Mouse (Mus musculus): Measurements from ENCODE around the gene Tollip. TPM values are rescaled to one million over a fixed set of nuclear protein-coding genes. Genes with fewer than 3 reads are reported as not detected.

Tollip gene
- polyA plus RNA-seq, 1 experiment: 43.8 TPM

DNA sequence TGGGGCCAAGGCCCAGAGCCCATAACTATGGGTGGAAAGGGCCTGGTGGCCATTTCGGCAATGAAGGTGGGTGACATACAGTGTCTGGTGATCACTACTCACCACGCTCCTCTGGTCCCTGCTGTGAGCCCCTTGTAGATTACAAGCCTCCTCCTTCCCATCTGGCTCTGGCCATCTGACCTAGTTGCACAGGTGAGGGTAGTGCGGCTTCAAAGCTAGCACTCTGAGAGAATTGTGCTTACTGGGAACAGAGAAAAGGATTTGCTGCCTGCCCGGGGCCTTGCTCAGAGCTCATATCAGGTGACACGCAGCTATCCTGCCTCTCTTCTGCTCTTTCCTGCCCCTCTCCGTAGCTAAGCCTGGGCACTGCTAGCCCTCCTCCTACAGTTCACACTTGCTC is 35.3 kb upstream of the Tollip start:
- no peak overlapping the region for H3K4me3 ChIP-seq (ENCODE audit: insufficient read depth, low read length)
- TF ChIP-seq CTCF (IDR thresholded peaks at IDR 0.05; ENCODE audit: borderline replicate concordance, insufficient read depth, low read length): no peak
- TF ChIP-seq POLR2A (IDR thresholded peaks at IDR 0.05; ENCODE audit: low read depth, low read length): no peak
- H3K4me1 ChIP-seq (ENCODE audit: control insufficient read depth, insufficient read depth, low read length): no peaks in the 10 kb centered on the region
- no peak overlapping the region for H3K27ac ChIP-seq (ENCODE audit: insufficient read depth, low read length)

DNA sequence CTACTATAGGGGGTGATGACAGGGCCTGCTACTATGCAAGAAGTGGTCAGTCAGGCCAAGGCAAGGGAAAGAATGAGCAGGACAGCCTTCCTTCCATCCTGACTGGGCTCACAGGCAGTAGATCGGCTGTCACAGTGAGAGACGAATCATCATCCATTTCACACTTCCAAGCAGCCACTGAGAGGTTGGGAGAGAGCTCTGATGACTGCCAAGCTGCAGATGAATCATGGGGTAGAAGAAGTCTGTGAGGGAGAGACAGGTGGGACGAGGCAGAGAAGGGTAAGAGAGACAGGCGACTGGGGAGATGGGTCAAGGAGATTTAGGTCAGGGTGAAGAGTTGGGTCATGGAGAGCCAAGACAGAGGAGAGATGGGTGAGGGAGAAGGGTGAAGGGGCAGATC is 34.6 kb upstream of the Tollip start:
- TF ChIP-seq CTCF (IDR thresholded peaks at IDR 0.05; ENCODE audit: borderline replicate concordance, insufficient read depth, low read length): no peak
- TF ChIP-seq POLR2A (IDR thresholded peaks at IDR 0.05; ENCODE audit: low read depth, low read length): no peak
- Histone ChIP-seq H3K4me3 (ENCODE audit: insufficient read depth, low read length) (no peak overlapping the region), H3K4me1 (ENCODE audit: control insufficient read depth, insufficient read depth, low read length) (no peaks in the 10 kb centered on the region), H3K27ac (ENCODE audit: insufficient read depth, low read length) (no peak overlapping the region)

DNA sequence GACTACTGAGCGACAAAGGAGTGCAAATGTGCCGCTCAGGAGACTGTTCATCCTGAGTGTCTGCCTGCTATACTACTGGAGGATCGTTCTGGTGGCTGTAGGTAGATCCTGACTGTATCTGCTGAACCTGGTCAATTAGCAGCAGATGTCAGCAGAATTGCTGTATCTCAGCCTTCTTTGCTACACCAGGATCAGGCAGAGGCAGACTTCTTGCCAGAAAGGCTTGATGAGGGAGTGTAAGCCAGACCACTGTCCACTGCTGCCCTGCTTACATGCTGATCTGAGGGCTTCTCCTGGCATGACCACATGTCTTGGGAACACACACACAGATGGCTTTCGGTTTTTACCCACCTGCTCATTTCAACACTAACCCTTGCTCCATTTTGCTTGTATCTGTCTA is 33.5 kb upstream of the Tollip start:
- Histone ChIP-seq H3K4me1 (ENCODE audit: control insufficient read depth, insufficient read depth, low read length) (no peaks in the 10 kb centered on the region), H3K27ac (ENCODE audit: insufficient read depth, low read length) (no peak overlapping the region), H3K4me3 (ENCODE audit: insufficient read depth, low read length) (no peak overlapping the region)
- TF ChIP-seq POLR2A (IDR thresholded peaks at IDR 0.05; ENCODE audit: low read depth, low read length): no peak
- no peak for TF ChIP-seq CTCF (IDR thresholded peaks at IDR 0.05; ENCODE audit: borderline replicate concordance, insufficient read depth, low read length)

DNA sequence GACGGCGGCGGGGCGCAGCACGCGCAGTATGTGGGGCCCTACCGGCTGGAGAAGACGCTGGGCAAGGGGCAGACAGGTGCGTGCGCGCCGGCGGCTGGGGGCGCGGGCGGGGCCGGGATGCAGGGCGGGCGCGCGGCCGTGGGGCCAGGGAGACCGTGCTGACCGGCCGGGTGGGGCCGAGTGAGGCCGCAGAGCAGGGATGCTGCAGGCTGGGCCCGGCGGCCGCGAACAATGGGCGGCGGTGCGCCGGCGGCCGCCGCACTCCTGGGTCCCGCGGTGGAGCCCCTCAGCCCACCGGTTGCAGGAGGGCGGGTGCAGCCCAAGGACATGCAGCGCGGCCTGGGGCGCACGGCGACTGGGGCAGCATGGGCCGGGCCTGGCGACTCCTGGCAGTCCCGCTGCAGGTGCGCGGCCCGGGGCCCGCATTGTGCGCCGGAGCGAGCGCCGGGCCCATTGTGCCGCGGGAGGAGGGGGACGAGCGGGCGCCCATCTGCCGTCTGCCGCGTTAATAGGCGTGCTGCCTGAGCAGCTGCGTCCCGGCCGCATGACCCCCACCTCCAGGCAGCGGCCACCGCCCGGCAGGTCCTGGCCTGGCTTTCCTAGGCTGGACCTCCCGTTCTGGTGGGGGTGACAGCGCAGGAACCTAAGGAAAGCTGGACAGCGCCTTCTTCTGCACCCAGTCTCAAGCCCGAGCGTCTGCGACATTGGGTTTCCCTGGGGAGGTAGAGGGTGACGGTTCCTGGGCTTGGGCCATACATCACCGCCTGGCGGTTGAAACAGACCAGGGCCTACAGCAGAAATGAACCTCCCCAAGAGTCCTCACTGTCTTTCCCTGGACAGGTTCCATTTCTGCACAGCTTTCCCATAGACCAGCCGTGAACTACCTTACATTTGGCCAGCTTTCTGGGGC is 32.1 kb upstream of the Tollip start:
- Histone ChIP-seq H3K4me1 (ENCODE audit: control insufficient read depth, insufficient read depth, low read length) (no peaks in the 10 kb centered on the region), H3K27ac (ENCODE audit: insufficient read depth, low read length) (no peak overlapping the region), H3K4me3 (ENCODE audit: insufficient read depth, low read length) (no peak overlapping the region)
- TF ChIP-seq POLR2A (IDR thresholded peaks at IDR 0.05; ENCODE audit: low read depth, low read length) (no peak), CTCF (IDR thresholded peaks at IDR 0.05; ENCODE audit: borderline replicate concordance, insufficient read depth, low read length) (no peak)

DNA sequence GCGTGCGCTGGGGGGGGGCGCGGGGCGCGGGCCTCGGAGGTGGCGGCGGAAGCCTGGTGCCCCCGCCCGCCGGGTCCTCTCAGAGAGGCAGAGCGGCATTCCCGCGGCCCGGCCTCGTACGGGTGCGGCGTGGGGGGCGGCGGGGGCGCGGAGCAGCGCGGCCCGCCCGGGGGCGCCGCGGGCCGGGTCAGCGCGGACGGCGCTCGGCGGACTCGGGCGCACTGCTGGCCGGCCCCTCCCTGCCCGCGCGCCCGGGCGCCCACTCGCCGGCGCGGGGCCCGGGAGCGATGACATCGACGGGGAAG is 31.4 kb upstream of the Tollip start:
- Histone ChIP-seq H3K4me3 (ENCODE audit: insufficient read depth, low read length) (no peak overlapping the region), H3K4me1 (ENCODE audit: control insufficient read depth, insufficient read depth, low read length) (no peaks in the 10 kb centered on the region), H3K27ac (ENCODE audit: insufficient read depth, low read length) (no peak overlapping the region)
- no peak for TF ChIP-seq CTCF (IDR thresholded peaks at IDR 0.05; ENCODE audit: borderline replicate concordance, insufficient read depth, low read length)
- TF ChIP-seq POLR2A (IDR thresholded peaks at IDR 0.05; ENCODE audit: low read depth, low read length): no peak

DNA sequence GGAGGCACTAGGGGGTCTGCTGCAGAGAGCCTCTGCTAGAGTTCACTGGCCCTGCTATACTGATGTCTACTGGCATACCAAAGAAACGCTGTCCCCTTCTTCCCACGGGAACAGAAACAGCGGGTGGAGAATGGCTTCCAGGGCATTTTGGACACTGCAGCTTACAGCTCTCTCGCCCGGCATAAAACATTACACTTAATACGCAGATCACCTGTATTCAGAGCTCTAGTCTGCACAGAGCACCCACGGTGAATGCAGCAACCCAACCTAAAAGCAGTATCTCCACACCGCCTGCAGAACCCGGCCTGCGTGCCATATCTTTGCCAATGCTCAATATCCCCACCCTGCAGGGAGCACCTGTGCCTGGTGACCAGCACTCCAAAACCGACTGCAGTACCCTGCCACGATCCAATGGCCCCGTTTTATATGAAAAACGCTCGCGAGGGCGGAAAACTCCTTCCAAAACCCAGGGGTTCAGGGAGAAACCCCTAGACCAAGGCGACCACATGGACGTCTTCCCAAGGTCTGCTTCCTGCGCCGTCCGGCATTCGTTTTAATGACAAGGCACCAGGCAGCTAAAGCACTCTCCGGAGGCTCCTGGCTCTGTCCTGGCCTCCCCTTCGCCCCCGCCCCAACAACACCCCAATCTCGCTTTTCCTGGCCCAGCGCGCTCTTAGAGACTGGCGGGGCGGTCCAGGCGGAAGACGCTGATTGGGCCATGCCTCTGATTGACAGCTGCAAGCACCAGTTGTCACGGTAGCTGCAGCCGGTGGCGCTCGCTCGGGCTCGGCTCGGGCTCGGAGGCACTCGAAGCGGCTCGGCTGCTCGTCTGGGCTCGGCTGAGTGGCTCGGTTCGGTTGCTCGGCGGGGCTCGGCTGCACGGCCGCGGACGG is 30.8 kb upstream of the Tollip start, which contains the start of gene Brsk2:
TSS of gene Brsk2 (plus strand) at position 846 of the 893 bp plus-strand sequence.
- H3K4me3 ChIP-seq (ENCODE audit: insufficient read depth, low read length): no peak within 1 kb of the TSS
- H3K4me1 ChIP-seq (ENCODE audit: control insufficient read depth, insufficient read depth, low read length): no peaks in the 10 kb centered on the region
- TF ChIP-seq POLR2A (IDR thresholded peaks at IDR 0.05; ENCODE audit: low read depth, low read length): no peak
- TF ChIP-seq CTCF (IDR thresholded peaks at IDR 0.05; ENCODE audit: borderline replicate concordance, insufficient read depth, low read length): no peak
- no peak within 1 kb of the TSS for H3K27ac ChIP-seq (ENCODE audit: insufficient read depth, low read length)

DNA sequence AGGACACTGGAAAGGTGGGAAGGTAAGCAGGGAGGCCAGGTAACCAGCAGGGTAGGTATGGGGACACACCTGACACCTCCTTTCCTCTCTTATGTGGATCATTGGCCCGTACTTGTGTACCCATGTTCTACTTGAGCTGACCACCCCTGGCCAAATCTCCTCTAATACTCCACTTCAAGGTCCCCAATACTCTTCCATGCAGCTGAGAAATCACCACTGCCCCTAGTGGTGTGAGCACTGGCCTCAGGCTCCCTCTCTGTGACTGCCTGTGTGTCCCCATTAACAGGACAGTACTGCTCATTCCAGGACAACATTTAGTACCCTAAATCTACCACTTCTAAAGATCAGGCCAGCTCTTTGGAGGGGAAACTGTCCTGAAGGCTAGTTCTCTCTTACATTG is 29.7 kb upstream of the Tollip start:
- TF ChIP-seq POLR2A (IDR thresholded peaks at IDR 0.05; ENCODE audit: low read depth, low read length) (no peak), CTCF (IDR thresholded peaks at IDR 0.05; ENCODE audit: borderline replicate concordance, insufficient read depth, low read length) (no peak)
- H3K4me3 ChIP-seq (ENCODE audit: insufficient read depth, low read length): no peak overlapping the region
- H3K4me1 ChIP-seq (ENCODE audit: control insufficient read depth, insufficient read depth, low read length): no peaks in the 10 kb centered on the region
- H3K27ac ChIP-seq (ENCODE audit: insufficient read depth, low read length): no peak overlapping the region

DNA sequence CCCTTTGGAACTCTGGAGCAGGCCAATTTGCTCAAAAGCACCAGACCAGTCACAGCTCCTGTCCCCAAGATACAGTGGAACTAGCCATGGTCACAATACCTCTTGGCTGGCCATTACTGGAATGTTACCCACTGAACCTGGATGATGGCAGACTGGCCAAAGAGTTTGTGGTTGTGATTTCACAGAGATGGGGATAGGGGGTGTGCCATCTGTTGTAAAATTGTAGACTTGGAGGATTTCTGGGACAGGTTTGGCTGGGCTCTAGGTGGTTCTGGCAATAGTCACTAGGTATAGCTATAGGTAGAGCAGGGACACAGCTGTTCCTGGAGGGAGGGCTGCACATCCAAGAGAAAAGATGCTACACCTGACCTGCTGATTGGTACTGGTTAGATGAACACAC is 29.2 kb upstream of the Tollip start:
- no peak for TF ChIP-seq CTCF (IDR thresholded peaks at IDR 0.05; ENCODE audit: borderline replicate concordance, insufficient read depth, low read length)
- TF ChIP-seq POLR2A (IDR thresholded peaks at IDR 0.05; ENCODE audit: low read depth, low read length): no peak
- Histone ChIP-seq H3K4me3 (ENCODE audit: insufficient read depth, low read length) (no peak overlapping the region), H3K27ac (ENCODE audit: insufficient read depth, low read length) (no peak overlapping the region), H3K4me1 (ENCODE audit: control insufficient read depth, insufficient read depth, low read length) (no peaks in the 10 kb centered on the region)

DNA sequence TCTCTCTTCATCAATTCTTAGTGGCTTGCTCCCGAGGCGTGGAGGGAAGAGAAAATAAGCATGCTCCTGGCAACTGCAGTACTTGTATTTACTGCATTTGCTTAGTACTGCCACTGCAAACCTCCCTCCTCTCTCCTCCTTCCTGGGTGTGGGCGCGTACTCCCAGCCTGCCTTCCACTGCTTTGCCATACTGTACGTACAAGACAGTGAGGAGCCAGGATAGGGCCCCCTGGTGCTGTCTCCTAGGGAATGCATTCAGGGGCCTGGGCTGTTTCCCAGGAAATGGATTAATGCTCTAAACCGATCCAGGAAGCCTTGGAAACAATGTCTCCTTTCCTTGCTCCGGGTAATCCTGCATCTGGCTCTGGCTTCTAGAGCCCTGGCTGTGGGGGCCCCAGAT is 27.6 kb upstream of the Tollip start:
- TF ChIP-seq POLR2A (IDR thresholded peaks at IDR 0.05; ENCODE audit: low read depth, low read length): no peak
- no peak for TF ChIP-seq CTCF (IDR thresholded peaks at IDR 0.05; ENCODE audit: borderline replicate concordance, insufficient read depth, low read length)

DNA sequence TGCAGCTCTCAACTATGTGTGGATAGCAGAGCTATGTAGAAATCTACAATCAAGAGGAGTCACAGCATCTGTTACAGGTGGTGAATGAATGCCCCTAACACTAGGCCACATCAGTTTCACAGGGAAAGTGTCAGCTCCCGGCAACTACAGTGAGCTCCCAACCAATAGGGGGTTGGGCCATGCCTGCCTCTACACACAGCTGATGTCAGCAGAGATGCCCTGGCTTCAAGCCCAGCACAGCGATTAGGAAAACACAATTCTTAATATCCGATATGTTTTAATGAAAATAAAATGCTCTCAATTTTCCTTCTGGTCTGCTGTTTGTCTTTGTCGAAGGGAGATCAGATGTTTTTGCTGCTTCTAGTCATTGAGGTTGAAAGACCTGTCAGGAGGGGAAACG is 25.1 kb upstream of the Tollip start:
- TF ChIP-seq CTCF (IDR thresholded peaks at IDR 0.05; ENCODE audit: borderline replicate concordance, insufficient read depth, low read length): no peak
- TF ChIP-seq POLR2A (IDR thresholded peaks at IDR 0.05; ENCODE audit: low read depth, low read length): no peak
- no peak overlapping the region for H3K4me3 ChIP-seq (ENCODE audit: insufficient read depth, low read length)

More for the DNA sequence above, 27.6 kb upstream of the Tollip start:
- no peak overlapping the region for H3K27ac ChIP-seq (ENCODE audit: insufficient read depth, low read length)
- H3K4me1 ChIP-seq (ENCODE audit: control insufficient read depth, insufficient read depth, low read length): no peaks in the 10 kb centered on the region
- H3K4me3 ChIP-seq (ENCODE audit: insufficient read depth, low read length): no peak overlapping the region

More for the DNA sequence above, 25.1 kb upstream of the Tollip start:
- no peaks in the 10 kb centered on the region for H3K4me1 ChIP-seq (ENCODE audit: control insufficient read depth, insufficient read depth, low read length)
- no peak overlapping the region for H3K27ac ChIP-seq (ENCODE audit: insufficient read depth, low read length)

All from embryonic fibroblast, embryonic 13.5 days (primary cell).